Mouse (Mus musculus) cortical plate, adult 2 months (tissue): ENCODE measurements at regions not wholly inside any gene's neighbourhood (a gene's known extent, or its start where the extent isn't known, plus 50 kb on each side); places are given as distances from the start of the nearest gene placed in this dataset.

Experiments used
- CTCF ChIP-seq: fragments of 200-500 bp; IDR thresholded peaks from 2 replicates; pipeline ENCODE4 v1.5.1; 2011; ENCODE audit warnings: mild to moderate bottlenecking, control low read depth, low read length; ENCODE audit not compliant: insufficient read depth; ENCODE audit errors: extremely low read depth
- POLR2A ChIP-seq: fragments of 200-500 bp; IDR thresholded peaks from 2 replicates; pipeline ENCODE4 v1.6.1; 2011; ENCODE audit warnings: mild to moderate bottlenecking, low read length, control low read depth; ENCODE audit not compliant: insufficient read depth; ENCODE audit errors: extremely low read depth

DNA sequence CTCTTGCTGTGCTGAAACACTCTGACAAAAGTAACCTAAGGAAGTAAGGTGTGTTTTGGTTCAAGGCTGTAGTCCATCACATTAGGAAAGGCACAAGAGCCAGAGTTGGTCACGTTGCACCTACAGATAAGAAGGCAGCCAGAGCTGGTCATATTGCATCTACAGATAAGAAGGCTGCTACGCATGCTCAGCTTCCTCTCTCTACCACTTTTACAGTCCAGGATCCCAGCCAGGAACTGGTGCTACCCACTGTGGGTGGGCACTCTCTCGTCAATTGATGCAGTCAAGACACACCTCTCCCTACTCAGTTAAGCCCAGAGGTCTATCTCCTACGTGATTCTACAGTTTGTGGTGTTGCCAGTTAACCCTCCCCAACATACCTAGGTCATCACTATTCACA, 147.8 kb upstream of the Prok2 start:
- TF ChIP-seq CTCF, result no peak
- TF ChIP-seq POLR2A, result no peak
